Mouse (Mus musculus): ENCODE results near the gene Olfr1294.

Gene Olfr1294

DNA sequence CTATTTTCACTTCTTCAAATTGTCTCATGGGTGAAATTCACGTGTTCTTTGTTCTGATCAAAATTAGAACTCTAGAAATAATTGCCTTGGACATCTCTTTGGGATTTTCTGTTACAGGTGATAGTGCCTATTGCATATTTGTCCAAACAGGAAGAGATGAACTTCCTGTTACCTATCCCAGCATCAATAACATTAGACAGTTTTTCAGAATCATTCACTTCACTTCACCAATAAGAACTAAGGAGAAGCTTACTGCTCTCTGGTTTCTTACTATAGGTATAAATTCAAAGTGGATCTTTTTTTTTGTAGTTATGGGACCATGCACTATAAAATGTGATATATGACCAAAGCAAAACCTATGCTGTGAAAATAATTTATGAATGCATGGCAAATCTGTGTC is at the start of gene Olfr1294:
Gene Olfr1294 (minus strand): TSS at position 101 of the 400 bp plus-strand sequence.
- no peak for DNase-seq (ENCODE audit: low spot score in 2 of 2)

DNA sequence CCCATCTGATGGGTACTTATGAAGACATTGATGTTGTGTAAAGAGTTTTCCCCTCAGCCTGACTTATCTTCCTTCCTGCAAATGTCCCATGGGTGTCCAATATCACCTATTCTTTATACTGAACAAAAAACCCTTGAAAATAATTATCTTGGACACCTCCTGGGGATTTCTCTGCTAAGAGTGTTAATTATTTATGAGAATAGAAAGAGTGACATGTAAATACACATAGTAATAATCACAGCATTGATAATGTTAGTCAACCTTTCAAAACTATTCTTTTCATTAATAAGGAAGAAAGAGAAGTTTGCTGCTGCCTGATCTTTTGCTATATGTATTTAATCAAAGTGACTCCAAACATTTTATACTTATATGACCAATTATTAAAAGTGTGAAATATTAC is 29.5 kb upstream of the Olfr1294 start, which contains the start of gene Olfr1295:
Gene Olfr1295 (minus strand): TSS at position 101 of the 400 bp plus-strand sequence.
- DNase-seq (ENCODE audit: low spot score in 2 of 2) = no peak

DNA sequence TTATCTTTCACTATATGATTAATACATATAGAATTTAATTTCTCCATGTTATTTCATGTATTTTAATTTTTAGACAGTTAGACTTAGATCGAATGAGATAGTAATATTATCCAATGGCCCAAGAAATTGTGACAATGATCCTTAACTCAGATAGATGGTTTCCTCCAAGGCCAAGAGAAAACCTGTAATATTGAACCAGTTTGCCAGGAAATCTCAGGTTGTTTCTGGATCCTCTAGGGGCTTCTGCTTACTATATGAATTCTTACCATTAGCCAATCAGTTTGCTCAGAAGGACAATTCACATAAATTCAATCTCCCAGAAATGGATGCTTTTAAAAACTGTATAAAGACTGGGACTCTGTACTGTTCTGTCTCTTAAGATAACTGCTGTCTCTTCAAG is 15.2 kb downstream of the Olfr1294 start, which contains the start of gene Olfr1293-ps:
Gene Olfr1293-ps (plus strand): TSS at position 301 of the 400 bp plus-strand sequence.
- no peak for DNase-seq (ENCODE audit: low spot score in 2 of 2)

DNA sequence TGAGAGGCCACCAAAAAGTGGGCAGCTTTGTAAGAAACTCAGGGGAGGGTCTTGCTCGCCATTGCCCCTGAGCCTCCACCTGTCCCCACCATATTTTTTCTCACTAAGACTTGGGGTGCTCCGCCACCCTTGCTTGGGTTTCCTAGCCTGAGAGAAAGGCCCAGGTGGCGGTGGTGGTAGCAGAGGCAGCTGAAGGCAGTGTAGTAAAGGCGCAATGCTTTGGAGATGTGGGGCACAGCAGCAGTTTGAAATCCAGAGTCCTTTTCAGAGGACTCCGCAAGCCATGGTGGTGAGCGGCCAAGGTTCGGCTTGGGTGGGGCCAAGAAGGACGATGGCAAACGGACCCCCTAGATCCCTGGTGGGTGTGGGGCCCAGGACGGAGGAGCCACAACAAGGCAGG is 22.6 kb downstream of the Olfr1294 start:
- no peak for DNase-seq (ENCODE audit: low spot score in 2 of 2)

DNA sequence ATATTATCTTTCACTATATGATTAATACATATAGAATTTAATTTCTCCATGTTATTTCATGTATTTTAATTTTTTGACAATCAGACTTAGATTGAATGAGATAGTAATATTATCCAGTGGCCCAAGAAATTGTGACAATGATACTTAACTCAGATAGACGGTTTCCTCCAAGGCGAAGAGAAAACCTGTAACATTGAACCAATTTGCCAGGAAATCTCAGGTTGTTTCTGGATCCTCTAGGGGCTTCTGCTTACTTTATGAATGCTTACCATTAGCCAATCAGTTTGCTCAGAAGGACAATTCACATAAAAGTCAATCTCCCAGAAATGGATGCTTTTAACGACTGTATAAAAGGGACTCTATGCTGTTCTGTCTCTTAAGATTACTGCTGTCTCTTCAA is 43.2 kb downstream of the Olfr1294 start, which contains the start of gene Olfr1291-ps1:
Gene Olfr1291-ps1 (plus strand): TSS at position 301 of the 400 bp plus-strand sequence.
- DNase-seq (ENCODE audit: low spot score in 2 of 2) = no peak

DNA sequence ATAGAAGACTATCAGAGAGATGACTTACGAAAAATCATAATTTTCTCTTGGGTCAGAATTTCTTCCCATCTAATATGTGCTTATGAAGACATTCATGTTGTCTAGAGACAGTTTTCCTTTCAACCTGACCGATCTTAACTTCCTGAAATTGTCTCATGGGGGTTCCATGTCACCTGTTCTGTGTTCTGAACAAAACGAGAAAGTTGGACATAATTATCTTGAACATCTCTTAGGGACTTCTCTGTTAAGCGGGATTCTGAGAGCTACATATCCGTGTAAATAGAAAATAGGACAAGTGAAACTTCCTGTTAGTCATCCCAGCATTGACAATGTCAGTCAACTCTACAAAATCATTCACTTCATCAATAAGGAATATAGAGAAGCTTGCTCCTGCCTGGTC is 46.4 kb downstream of the Olfr1294 start, which contains the start of gene Olfr1290:
Gene Olfr1290 (minus strand): TSS at position 101 of the 400 bp plus-strand sequence.
- DNase-seq (ENCODE audit: low spot score in 2 of 2) = no peak

All from urinary bladder, adult 18-20 months (tissue).